Mouse (Mus musculus) naive thymus-derived CD4-positive, alpha-beta T cell, adult 2 months (primary cell): ENCODE data around the gene Dip2b.
A peak's percentile ranks its signal among the peaks of the same experiment; 100 is the strongest.

Source experiments
- DNase-seq: peaks from one replicate; pipeline ENCODE4 v3.0.0-alpha.2; 2011; ENCODE audit warnings: low read depth

Gene Dip2b

GRCm38 (mm10) chr15:100179685-100180084 lies 141.2 kb downstream of the Dip2b start:
- DNase-seq, result peak; percentile 42

GRCm38 (mm10) chr15:100180221-100180620 lies 141.8 kb downstream of the Dip2b start:
- DNase-seq, result peak; percentile 72

- DNase-seq, result peak; percentile 93
Measured at GRCm38 (mm10) chr15:100181841-100182240, 143.4 kb downstream of the Dip2b start.

GRCm38 (mm10) chr15:100182526-100183280 lies 144.2 kb downstream of the Dip2b start:
- peak; percentile 82 for DNase-seq

- no peak for DNase-seq
Measured at GRCm38 (mm10) chr15:100183510-100183909, 145.0 kb downstream of the Dip2b start.

- peak; percentile 52 for DNase-seq
Measured at GRCm38 (mm10) chr15:100184821-100185496, 146.5 kb downstream of the Dip2b start.

- no peak for DNase-seq
Measured at GRCm38 (mm10) chr15:100186234-100186633, 147.8 kb downstream of the Dip2b start.

GRCm38 (mm10) chr15:100186882-100187672 lies 148.6 kb downstream of the Dip2b start:
- DNase-seq, result no peak

GRCm38 (mm10) chr15:100188542-100188941 lies 150.1 kb downstream of the Dip2b start:
- peak; percentile 35 for DNase-seq

- peak; percentile 18 for DNase-seq
Measured at GRCm38 (mm10) chr15:100188962-100189404, 150.5 kb downstream of the Dip2b start.

- DNase-seq, result no peak
Measured at GRCm38 (mm10) chr15:100190083-100190482, 151.6 kb downstream of the Dip2b start.

GRCm38 (mm10) chr15:100198983-100199745 lies 160.7 kb downstream of the Dip2b start:
- no peak for DNase-seq

GRCm38 (mm10) chr15:100199790-100200189 lies 161.3 kb downstream of the Dip2b start:
- DNase-seq, result no peak

- DNase-seq, result no peak
Measured at GRCm38 (mm10) chr15:100201806-100202205, 163.3 kb downstream of the Dip2b start.

GRCm38 (mm10) chr15:100202431-100203015 lies 164.1 kb downstream of the Dip2b start:
- DNase-seq, result no peak

GRCm38 (mm10) chr15:100204574-100204973 lies 166.1 kb downstream of the Dip2b start:
- no peak for DNase-seq

- no peak for DNase-seq
Measured at GRCm38 (mm10) chr15:100210013-100210412, 171.5 kb downstream of the Dip2b start.

- DNase-seq, result no peak
Measured at GRCm38 (mm10) chr15:100213339-100213738, 174.9 kb downstream of the Dip2b start.

- DNase-seq, result no peak
Measured at GRCm38 (mm10) chr15:100215092-100215491, 176.6 kb downstream of the Dip2b start.

GRCm38 (mm10) chr15:100216173-100216572 lies 177.7 kb downstream of the Dip2b start:
- DNase-seq, result no peak

- DNase-seq, result no peak
Measured at GRCm38 (mm10) chr15:100218018-100218417, 179.6 kb downstream of the Dip2b start.
